Mouse (Mus musculus): ENCODE results near the gene Gm49384. TPM values are rescaled to one million over a fixed set of nuclear protein-coding genes. Genes with fewer than 3 reads are reported as not detected.
"Not testable (repeated sequence)": the region's sequence is repeated elsewhere in the genome, so short reads cannot be mapped to it uniquely, and the experiment has no call there.

The Gm49384 gene
- polyA plus RNA-seq, 1 experiment from 2014 or later: 9.8 TPM

DNA sequence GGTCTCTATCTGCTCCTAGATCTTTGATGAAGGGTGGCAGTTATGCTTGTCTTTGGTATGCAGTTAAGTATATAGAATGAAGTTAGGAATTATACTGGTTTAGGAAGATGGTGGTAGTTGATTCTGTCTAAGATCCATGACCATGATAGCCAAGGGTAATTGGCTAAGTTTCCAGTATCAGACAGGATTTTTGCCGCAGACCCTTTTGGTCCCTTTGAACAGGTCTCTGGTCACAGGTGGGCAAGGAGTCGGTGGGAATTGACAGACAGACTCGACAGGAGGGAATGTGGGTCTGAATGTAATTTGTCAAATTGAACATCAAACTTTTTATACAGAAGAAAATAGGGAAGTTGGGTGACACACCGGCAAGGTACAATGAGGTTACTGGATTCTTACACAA, 40.5 kb downstream of the Gm49384 start:
- not testable (repeated sequence) for H3K27ac ChIP-seq (ENCODE audit: low read length); H3K4me1 ChIP-seq (ENCODE audit: control insufficient read depth, insufficient read depth, low read length); ATAC-seq; H3K36me3 ChIP-seq (ENCODE audit: control insufficient read depth, insufficient read depth, low read length); H3K9ac ChIP-seq (ENCODE audit: low read depth, low read length); H3K9me3 ChIP-seq (replicated peaks; ENCODE audit: control insufficient read depth, low read length, poor library complexity, severe bottlenecking); H3K4me3 ChIP-seq (ENCODE audit: low read depth, low read length); H3K27me3 ChIP-seq (ENCODE audit: control insufficient read depth, insufficient read depth, low read depth, low read length); H3K4me2 ChIP-seq (ENCODE audit: low read length)
- WGBS: 90% methylated on average over 4 of the region's 4 CpGs

DNA sequence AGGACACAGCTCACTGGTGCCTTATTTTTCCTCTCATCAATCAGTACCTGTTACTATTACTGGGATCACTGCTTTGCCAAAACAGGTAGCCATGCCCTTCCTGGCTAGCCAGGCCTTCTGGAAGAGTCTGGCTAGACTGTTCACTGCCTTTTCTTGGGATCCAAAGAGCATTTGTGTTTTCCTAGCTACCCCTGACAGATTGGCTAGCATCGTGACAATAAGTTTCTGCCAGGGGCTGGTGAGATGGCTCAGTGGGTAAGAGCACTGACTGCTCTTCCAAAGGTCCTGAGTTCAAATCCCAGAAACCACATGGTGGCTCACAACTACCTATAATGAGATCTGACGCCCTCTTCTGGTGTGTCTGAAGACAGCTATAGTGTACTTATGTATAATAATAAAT, 43.4 kb downstream of the Gm49384 start:
- H3K4me3 ChIP-seq (ENCODE audit: low read depth, low read length); H3K27me3 ChIP-seq (ENCODE audit: control insufficient read depth, insufficient read depth, low read depth, low read length); H3K4me2 ChIP-seq (ENCODE audit: low read length); H3K27ac ChIP-seq (ENCODE audit: low read length); ATAC-seq; H3K9me3 ChIP-seq (replicated peaks; ENCODE audit: control insufficient read depth, low read length, poor library complexity, severe bottlenecking); H3K36me3 ChIP-seq (ENCODE audit: control insufficient read depth, insufficient read depth, low read length); H3K9ac ChIP-seq (ENCODE audit: low read depth, low read length): not testable (repeated sequence)
- H3K4me1 ChIP-seq (ENCODE audit: control insufficient read depth, insufficient read depth, low read length): peaks cover 12% of the 10 kb centered on the region
- WGBS: 81% methylated on average over 2 of the region's 2 CpGs

DNA sequence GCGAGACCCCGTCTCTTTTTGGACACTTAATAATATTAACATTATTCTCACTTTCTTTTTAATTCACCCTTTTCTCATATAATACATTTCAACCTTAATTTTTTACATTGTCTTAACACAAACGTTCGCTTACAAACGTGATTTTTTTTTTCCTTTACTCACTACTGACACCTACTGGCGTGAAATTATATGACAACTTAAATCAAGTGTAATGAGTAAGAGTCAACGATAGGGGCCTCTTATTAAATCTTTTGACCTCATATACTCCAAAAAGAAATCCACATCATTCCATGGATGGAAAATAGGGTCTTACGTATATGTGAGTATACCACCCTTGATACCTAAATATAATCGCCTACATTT, 44.5 kb downstream of the Gm49384 start:
- Histone ChIP-seq H3K27me3 (ENCODE audit: control insufficient read depth, insufficient read depth, low read depth, low read length) (no peaks in the 10 kb centered on the region), H3K36me3 (ENCODE audit: control insufficient read depth, insufficient read depth, low read length) (peaks cover 6% of the 10 kb centered on the region; the same call in 1 of the 2 replicates), H3K4me1 (ENCODE audit: control insufficient read depth, insufficient read depth, low read length) (peaks cover 12% of the 10 kb centered on the region), H3K4me2 (ENCODE audit: low read length) (peak overlapping the region; percentile 34), H3K27ac (ENCODE audit: low read length) (no peak overlapping the region), H3K9me3 (replicated peaks; ENCODE audit: control insufficient read depth, low read length, poor library complexity, severe bottlenecking) (no peaks in the 10 kb centered on the region), H3K9ac (ENCODE audit: low read depth, low read length) (no peak overlapping the region), H3K4me3 (ENCODE audit: low read depth, low read length) (peak overlapping the region; percentile 72)
- WGBS: 4% methylated on average over 9 of the region's 9 CpGs
- 0 out of 2 replicates have a peak, but pooled peaks have one; percentile 2 for ATAC-seq

DNA sequence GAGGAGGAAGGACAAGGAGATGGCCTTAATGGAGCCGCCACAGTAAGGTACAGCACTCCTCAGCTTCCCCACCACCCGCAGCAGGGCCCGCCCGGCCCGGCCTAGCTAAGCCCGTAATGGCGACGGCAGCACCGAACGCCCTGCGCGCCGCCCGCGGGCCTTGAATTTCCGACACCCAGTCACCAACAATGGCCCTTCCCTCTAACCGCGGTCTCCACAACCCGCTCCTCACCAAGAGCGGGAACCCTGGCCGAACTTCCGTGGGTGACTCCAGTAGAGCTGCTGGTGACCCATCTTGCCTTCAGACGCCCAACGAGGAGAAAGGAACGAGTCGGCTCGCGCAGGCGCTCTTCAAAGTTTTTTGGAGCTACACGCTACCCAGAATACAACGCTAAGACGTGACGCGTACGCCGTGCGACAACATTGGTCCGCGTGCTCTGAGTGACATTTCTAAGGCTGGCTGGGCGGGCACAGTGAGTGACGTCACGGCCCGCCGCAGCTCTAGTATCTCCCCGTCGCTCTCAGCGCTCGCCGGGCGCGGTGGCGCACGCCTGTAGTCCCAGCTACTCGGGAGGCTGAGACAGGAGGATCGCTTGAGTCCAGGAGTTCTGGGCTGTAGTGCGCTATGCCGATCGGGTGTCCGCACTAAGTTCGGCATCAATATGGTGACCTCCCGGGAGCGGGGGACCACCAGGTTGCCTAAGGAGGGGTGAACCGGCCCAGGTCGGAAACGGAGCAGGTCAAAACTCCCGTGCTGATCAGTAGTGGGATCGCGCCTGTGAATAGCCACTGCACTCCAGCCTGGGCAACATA, 45.1 kb downstream of the Gm49384 start, which contains the start of gene Rps29:
Gene Rps29, minus strand, starts transcription at position 422 of the 813 bp plus-strand sequence.
- not testable (repeated sequence) for H3K36me3 ChIP-seq (ENCODE audit: control insufficient read depth, insufficient read depth, low read length); H3K9me3 ChIP-seq (replicated peaks; ENCODE audit: control insufficient read depth, low read length, poor library complexity, severe bottlenecking); H3K27me3 ChIP-seq (ENCODE audit: control insufficient read depth, insufficient read depth, low read depth, low read length)
- Histone ChIP-seq H3K4me2 (ENCODE audit: low read length) (peak within 1 kb of the TSS; percentile 83), H3K27ac (ENCODE audit: low read length) (peak within 1 kb of the TSS; percentile 93), H3K9ac (ENCODE audit: low read depth, low read length) (peak within 1 kb of the TSS; percentile 87), H3K4me3 (ENCODE audit: low read depth, low read length) (peak within 1 kb of the TSS; percentile 72), H3K4me1 (ENCODE audit: control insufficient read depth, insufficient read depth, low read length) (peaks cover 12% of the 10 kb centered on the region)
- peak; percentile 99 for ATAC-seq
- WGBS: under 1% methylated on average over 54 of the region's 68 CpGs

DNA sequence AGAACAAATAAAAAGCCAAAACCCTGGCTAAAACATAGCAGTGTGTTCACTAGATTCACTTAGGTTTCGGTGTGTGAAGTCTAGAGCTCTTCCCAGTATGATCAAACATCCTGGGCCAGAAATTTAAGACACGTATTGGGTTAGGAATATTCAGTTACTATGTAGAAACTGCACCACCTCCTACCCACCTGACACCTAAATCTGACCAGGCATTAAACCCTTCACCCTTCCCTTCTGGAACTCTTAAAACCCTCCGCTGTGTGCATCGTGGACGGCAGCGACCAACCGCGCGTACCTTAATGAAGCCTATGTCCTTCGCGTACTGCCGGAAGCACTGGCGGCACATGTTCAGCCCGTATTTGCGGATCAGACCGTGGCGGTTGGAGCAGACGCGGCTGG, 45.7 kb downstream of the Gm49384 start:
- Histone ChIP-seq H3K4me1 (ENCODE audit: control insufficient read depth, insufficient read depth, low read length) (peaks cover 12% of the 10 kb centered on the region), H3K27me3 (ENCODE audit: control insufficient read depth, insufficient read depth, low read depth, low read length) (no peaks in the 10 kb centered on the region), H3K27ac (ENCODE audit: low read length) (peak overlapping the region; percentile 93), H3K9ac (ENCODE audit: low read depth, low read length) (peak overlapping the region; percentile 87), H3K36me3 (ENCODE audit: control insufficient read depth, insufficient read depth, low read length) (peaks cover 6% of the 10 kb centered on the region; the same call in 1 of the 2 replicates), H3K4me3 (ENCODE audit: low read depth, low read length) (peak overlapping the region; percentile 72), H3K9me3 (replicated peaks; ENCODE audit: control insufficient read depth, low read length, poor library complexity, severe bottlenecking) (no peaks in the 10 kb centered on the region), H3K4me2 (ENCODE audit: low read length) (peak overlapping the region; percentile 83)
- no peak for ATAC-seq
- WGBS: under 1% methylated on average over 19 of the region's 19 CpGs

DNA sequence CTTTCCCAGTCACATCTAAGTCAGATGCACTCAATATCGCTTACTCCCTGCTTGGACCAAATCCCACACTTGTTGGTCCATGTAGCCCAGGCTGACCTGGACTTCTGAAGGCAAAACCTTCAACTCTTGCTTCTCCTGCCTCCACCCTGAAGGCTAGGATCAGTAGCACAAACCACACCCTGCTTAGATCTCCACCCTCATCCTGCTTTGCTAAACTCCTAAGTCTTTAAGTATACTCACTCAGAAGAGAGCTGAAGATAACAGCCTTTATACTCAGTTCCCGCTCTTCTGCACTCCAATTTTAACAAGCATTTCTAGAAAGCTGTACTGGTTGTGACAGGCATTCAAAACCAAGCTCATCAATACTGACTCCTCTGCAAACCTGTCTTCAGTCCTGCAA, 47.0 kb downstream of the Gm49384 start:
- H3K27me3 ChIP-seq (ENCODE audit: control insufficient read depth, insufficient read depth, low read depth, low read length): no peaks in the 10 kb centered on the region
- WGBS: 100% methylated on average over 2 of the region's 2 CpGs
- no peak for ATAC-seq
- H3K36me3 ChIP-seq (ENCODE audit: control insufficient read depth, insufficient read depth, low read length): peaks cover 6% of the 10 kb centered on the region; the same call in 1 of the 2 replicates
- H3K4me3 ChIP-seq (ENCODE audit: low read depth, low read length): no peak overlapping the region
- no peak overlapping the region for H3K4me2 ChIP-seq (ENCODE audit: low read length)
- peaks cover 12% of the 10 kb centered on the region for H3K4me1 ChIP-seq (ENCODE audit: control insufficient read depth, insufficient read depth, low read length)
- no peaks in the 10 kb centered on the region for H3K9me3 ChIP-seq (replicated peaks; ENCODE audit: control insufficient read depth, low read length, poor library complexity, severe bottlenecking)
- no peak overlapping the region for H3K9ac ChIP-seq (ENCODE audit: low read depth, low read length)
- no peak overlapping the region for H3K27ac ChIP-seq (ENCODE audit: low read length)

DNA sequence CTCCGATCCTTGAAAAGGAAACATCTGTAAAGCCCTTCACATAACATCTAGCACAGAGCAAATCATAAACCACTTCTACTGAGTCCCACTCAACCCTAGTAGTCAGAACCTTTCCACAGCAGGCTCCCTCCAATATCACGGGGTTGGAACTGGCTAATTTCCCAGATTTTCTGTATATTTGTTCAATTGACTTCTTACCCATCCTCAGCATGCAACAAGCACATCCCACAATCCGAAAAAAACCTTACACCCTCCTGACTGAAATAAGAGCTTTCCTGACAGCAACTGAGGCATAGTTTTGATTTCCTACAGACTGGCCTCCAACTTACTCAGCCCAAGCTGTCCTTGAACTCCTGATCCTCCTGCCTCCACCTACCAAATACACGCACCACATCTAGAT, 47.6 kb downstream of the Gm49384 start:
- H3K9ac ChIP-seq (ENCODE audit: low read depth, low read length): no peak overlapping the region
- H3K4me3 ChIP-seq (ENCODE audit: low read depth, low read length): no peak overlapping the region
- 88% methylated on average over 4 of the region's 4 CpGs for WGBS
- no peak overlapping the region for H3K4me2 ChIP-seq (ENCODE audit: low read length)
- no peak for ATAC-seq
- H3K36me3 ChIP-seq (ENCODE audit: control insufficient read depth, insufficient read depth, low read length): peaks cover 6% of the 10 kb centered on the region; the same call in 1 of the 2 replicates
- peaks cover 12% of the 10 kb centered on the region for H3K4me1 ChIP-seq (ENCODE audit: control insufficient read depth, insufficient read depth, low read length)
- H3K9me3 ChIP-seq (replicated peaks; ENCODE audit: control insufficient read depth, low read length, poor library complexity, severe bottlenecking): no peaks in the 10 kb centered on the region
- H3K27me3 ChIP-seq (ENCODE audit: control insufficient read depth, insufficient read depth, low read depth, low read length): no peaks in the 10 kb centered on the region
- no peak overlapping the region for H3K27ac ChIP-seq (ENCODE audit: low read length)

DNA sequence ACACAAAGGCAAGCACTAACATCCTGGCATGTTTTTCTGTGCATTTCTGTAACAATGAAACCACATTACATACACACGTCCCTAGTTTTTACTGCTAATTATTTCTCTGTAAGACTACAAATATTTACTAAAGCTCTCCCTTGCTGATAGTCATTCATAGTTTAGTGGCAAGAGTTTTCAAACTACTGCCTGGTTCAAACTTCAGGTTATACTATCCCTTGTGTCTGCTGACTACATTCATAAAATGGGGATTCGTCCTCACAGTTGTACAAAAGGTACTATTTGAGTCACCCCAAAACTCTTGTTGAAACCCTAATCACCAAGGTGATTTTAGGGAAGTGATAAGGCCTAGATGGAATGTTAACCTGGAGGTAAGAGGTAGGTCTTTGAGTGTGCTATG, 48.1 kb downstream of the Gm49384 start:
- Histone ChIP-seq H3K4me3 (ENCODE audit: low read depth, low read length) (no peak overlapping the region), H3K27ac (ENCODE audit: low read length) (no peak overlapping the region), H3K4me1 (ENCODE audit: control insufficient read depth, insufficient read depth, low read length) (peaks cover 12% of the 10 kb centered on the region), H3K36me3 (ENCODE audit: control insufficient read depth, insufficient read depth, low read length) (peaks cover 6% of the 10 kb centered on the region; the same call in 1 of the 2 replicates), H3K27me3 (ENCODE audit: control insufficient read depth, insufficient read depth, low read depth, low read length) (no peaks in the 10 kb centered on the region), H3K9me3 (replicated peaks; ENCODE audit: control insufficient read depth, low read length, poor library complexity, severe bottlenecking) (no peaks in the 10 kb centered on the region), H3K4me2 (ENCODE audit: low read length) (no peak overlapping the region), H3K9ac (ENCODE audit: low read depth, low read length) (no peak overlapping the region)
- ATAC-seq: no peak
- WGBS: 78% methylated on average over 2 of the region's 2 CpGs

DNA sequence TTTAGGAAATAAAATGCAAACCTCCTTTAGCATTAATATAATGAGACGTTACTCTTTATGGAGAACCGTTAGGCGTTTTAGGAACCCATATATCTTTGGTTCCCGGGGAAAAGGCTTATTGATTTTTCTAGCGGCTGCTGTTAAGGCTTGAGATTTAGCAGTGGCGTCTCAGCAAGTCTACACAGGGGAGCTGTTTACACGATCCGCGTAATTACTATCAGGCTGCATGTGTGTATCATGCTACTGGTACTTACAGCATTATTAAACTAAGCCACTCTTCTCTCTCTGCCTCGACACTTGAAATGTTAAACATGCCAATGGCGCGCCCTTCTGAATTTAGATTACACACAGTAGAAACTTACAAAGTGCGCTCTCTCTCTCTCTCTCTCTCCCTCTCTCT, 54.0 kb downstream of the Gm49384 start:
- Histone ChIP-seq H3K27ac (ENCODE audit: low read length) (no peak overlapping the region), H3K4me2 (ENCODE audit: low read length) (0 out of 2 replicates have a peak overlapping the region, but pooled peaks have one; percentile 7), H3K9me3 (replicated peaks; ENCODE audit: control insufficient read depth, low read length, poor library complexity, severe bottlenecking) (no peaks in the 10 kb centered on the region), H3K27me3 (ENCODE audit: control insufficient read depth, insufficient read depth, low read depth, low read length) (no peaks in the 10 kb centered on the region), H3K4me1 (ENCODE audit: control insufficient read depth, insufficient read depth, low read length) (no peaks in the 10 kb centered on the region), H3K9ac (ENCODE audit: low read depth, low read length) (no peak overlapping the region), H3K36me3 (ENCODE audit: control insufficient read depth, insufficient read depth, low read length) (no peaks in the 10 kb centered on the region), H3K4me3 (ENCODE audit: low read depth, low read length) (no peak overlapping the region)
- no peak for ATAC-seq
- WGBS: 85% methylated on average over 13 of the region's 13 CpGs
